Mouse (Mus musculus) thymus, postnatal 10 days (tissue): ENCODE data around the gene Ctr9.

Experiments used
- DNase-seq, 2 experiments: peaks; one replicate each; pipeline ENCODE4 v3.0.0; 2021; ENCODE audit warnings: low spot score in 2 of 2

The Ctr9 gene

GRCm38 (mm10) chr7:111028281-111029045 lies at the start of gene Ctr9:
Gene Ctr9, plus strand, starts transcription at chr7:111028951.
- DNase-seq, result peak; percentile 81 to 85

- DNase-seq, result no peak
These were observed 47.7 kb upstream of the Ctr9 start for GRCm38 (mm10) chr7:110981036-110981435.

DNA sequence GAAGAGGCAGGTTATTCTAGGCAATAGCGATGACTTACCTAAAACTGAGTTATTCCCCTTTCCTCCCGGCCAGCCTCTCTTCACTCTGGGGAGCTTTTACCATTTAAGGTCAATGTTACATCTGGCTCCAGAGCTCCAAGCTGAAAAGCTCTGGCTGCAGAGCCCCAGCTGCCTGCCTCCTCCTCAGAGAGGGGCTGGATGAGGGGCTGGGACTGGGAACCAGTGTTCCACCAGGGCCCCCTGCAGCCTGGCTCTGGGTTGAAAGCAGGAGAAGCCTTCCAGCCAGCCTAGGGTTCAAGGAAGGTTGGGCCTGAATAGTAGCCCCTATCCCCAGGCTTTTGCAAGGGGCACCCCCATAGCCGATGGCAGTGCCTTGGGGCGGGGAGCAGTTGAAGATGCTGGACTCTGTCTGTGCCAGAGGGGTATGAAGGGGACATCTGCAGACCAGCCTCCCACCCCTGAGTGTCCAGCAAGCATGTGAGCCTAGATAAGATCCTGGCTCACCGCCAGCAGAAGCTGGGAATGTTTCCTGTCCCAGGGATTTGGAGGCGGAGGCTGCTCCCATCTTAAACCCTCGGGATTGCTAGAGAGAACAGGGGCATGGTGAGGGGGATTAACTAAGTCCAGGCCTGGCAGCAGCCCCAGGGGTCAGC lies 46.6 kb upstream of the Ctr9 start, which contains the start of gene Mrvi1:
TSS of gene Mrvi1 (minus strand) at position 409 of the 653 bp plus-strand sequence.
- no peak for DNase-seq

DNA sequence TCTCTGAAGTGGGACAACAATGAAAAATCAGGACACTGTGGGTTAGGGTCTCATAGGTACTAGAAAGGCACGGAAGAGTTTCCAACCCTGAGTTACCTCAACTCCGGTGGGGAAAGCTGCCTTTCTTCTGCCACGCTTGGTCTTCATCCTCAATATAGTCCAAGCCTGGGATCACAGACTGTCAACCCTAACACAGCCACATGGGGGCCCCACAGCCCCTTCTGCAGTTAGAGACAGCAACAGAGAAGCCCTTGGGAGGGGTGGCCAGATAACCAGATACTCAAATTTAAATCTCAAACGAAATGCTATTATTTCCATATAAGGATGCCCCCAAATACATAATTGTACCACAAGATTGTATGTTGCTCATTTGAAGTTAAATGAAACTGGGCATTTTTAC lies 46.0 kb upstream of the Ctr9 start:
- no peak for DNase-seq

- no peak for DNase-seq
These were observed 45.1 kb upstream of the Ctr9 start for GRCm38 (mm10) chr7:110983621-110984020.

GRCm38 (mm10) chr7:110985581-110986265 lies 43.0 kb upstream of the Ctr9 start:
- DNase-seq, result no peak

GRCm38 (mm10) chr7:110988081-110988480 lies 40.7 kb upstream of the Ctr9 start:
- DNase-seq, result no peak

DNA sequence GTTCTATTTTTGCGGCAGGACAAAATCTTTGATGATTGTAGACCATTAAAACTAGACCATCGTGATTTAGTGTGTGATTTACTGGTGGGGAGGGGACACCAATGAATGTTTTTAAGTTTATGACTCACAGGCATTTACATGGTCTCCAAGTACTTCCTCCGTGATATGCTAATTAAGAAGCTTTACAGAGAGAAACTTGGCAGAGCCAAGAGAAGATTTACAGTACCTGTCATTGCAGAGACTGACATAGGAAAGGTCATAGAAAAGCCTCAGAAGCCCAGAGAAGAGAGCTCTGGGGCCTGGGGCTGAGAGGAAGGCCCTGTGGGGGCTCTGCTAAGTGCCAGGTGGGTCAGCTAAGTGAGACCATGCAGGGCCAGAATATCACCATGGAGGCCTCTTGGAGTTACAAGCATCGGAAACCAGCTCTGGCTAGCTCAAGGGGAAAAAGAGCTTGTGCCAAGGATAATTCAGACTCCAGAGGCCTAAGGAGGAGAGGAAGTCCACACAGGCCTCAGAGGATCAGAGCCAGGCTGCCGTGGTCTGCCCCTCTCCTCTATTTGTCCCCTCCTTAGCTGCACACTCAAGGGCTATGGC lies 39.4 kb upstream of the Ctr9 start:
- DNase-seq, result no peak

- no peak for DNase-seq
These were observed 38.2 kb upstream of the Ctr9 start for GRCm38 (mm10) chr7:110990356-110991220.

DNA sequence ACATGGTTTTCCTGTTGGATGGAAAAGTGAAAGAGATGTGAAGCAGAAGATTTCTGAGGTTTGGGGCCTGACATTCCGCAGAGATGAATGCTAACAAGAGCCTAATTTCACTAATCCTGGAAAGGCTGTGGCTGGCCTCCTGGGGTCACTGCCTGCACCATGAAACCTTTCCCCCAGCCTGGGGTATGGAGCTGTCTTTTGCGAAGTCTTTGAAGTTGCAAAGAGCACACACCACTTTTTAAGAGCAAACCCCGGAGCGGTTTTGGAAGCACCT lies 37.6 kb upstream of the Ctr9 start:
- DNase-seq, result no peak

DNA sequence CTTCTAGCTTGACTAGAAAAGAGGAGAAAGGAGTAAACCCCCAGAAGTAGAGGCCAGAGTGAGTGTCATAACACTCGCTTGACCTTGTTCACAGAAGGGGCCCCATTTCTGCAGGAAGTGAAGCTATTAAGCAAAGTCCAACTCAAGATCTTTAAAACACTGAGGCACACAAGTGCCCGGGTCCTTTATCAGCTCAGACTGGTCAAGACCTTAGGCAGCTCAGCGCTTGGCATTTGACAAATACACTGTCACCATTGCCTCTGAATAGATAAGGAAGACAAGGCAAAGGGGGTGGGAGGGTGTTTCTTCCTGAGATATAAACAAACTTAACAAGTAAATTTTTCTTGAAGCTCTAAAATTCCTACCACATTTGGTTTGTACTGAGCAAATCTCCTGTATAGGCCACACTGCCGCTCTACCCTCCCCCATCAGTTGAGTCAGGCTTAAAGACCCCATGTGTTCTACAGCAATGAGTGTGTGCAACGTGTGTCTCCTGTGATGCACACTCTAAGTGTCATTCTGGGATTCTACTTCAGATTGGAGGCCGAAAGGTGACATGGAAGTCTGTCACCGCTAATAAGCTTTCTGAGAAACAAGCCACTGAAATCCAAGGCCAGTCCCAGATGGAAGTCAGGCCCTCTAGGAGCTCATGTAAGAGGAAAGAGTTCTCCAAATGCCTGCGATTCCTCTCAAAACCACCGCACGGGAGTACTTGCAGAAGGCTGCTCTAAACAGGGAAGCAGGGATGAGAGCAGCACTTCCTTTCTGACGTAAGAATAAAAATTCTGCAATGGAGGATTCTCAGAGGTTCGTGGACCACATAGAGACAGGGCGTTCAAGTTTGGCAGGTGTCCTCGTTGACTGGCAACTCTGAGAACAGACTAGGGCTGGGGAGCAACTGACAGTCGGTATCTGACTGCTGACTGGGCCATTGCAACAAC lies 29.6 kb upstream of the Ctr9 start:
- DNase-seq, result no peak

- DNase-seq, result no peak
These were observed 24.5 kb upstream of the Ctr9 start for GRCm38 (mm10) chr7:111004136-111004840.

GRCm38 (mm10) chr7:111014039-111014605 lies 14.6 kb upstream of the Ctr9 start:
- no peak for DNase-seq

GRCm38 (mm10) chr7:111014893-111015292 lies 13.9 kb upstream of the Ctr9 start:
- peak; percentile 85 to 97 for DNase-seq

DNA sequence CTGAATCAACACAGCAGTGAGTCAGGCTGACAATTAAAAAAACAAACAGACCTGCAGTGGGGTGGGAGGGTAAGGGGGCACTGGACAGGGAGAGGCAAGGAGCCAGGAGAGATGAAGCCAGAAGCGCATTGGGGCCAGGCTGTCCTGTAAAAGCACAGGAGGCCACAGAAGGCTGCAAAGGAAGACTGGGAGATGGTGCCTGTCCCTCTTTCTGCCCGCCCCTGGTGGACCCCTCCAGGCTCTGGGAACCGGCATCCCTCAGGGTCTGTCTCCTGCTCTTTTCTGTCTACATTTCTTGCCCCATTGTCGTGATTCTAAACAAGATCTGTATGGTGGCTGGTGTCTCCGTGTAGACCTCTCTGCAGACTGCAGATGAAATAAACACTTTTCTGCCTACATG lies 13.0 kb upstream of the Ctr9 start:
- DNase-seq, result no peak

- DNase-seq, result no peak
These were observed 11.8 kb upstream of the Ctr9 start for GRCm38 (mm10) chr7:111016921-111017320.

DNA sequence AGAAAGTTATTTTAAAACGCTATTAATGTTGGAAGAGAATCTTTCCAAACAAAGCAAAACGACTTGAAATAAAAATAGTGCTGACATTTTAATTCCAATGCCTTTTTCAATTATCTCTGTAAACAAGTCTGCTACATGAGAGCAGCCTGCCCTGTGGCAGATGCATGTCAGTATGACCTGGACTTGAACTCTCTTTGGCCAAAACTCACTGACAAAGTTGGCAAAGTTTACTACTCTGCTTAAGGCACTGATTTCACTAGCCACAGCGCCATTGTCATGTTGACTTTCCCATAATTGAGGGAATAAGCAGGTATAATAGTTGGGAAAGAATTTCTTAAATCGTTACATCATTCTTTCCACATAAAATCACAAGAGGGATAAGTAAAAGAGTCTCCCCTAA lies 7.9 kb upstream of the Ctr9 start:
- no peak for DNase-seq

- DNase-seq, result no peak
These were observed 4.6 kb upstream of the Ctr9 start for GRCm38 (mm10) chr7:111024068-111024594.

GRCm38 (mm10) chr7:111024912-111025311 lies 3.8 kb upstream of the Ctr9 start:
- no peak for DNase-seq
